Mouse (Mus musculus): ENCODE measurements around the gene Batf2. TPM values are rescaled to one million over a fixed set of nuclear protein-coding genes. Genes with fewer than 3 reads are reported as not detected.
"Not testable (repeated sequence)": the region's sequence is repeated elsewhere in the genome, so short reads cannot be mapped to it uniquely, and the experiment has no call there.

Gene Batf2
- polyA plus RNA-seq, 1 experiment from 2014 or later: 0.19 TPM

GRCm38 (mm10) chr19:6133197-6133596 lies 7.6 kb upstream of the Batf2 start:
- WGBS: 45% methylated on average over 1 of the region's 1 CpGs
- not testable (repeated sequence) for H3K9me3 ChIP-seq (replicated peaks); H3K4me2 ChIP-seq (replicated peaks); H3K4me3 ChIP-seq (replicated peaks); H3K4me1 ChIP-seq; ATAC-seq (ENCODE audit: insufficient number of reproducible peaks, low FRiP score, low TSS enrichment, low read depth); H3K27ac ChIP-seq (replicated peaks); H3K27me3 ChIP-seq; H3K9ac ChIP-seq
- peaks cover 31% of the 10 kb centered on the region for H3K36me3 ChIP-seq

GRCm38 (mm10) chr19:6136397-6136796 lies 4.4 kb upstream of the Batf2 start:
- no peak overlapping the region for H3K9ac ChIP-seq
- H3K4me3 ChIP-seq (replicated peaks): no peak overlapping the region
- no peaks in the 10 kb centered on the region for H3K27me3 ChIP-seq
- H3K4me1 ChIP-seq: peaks cover 14% of the 10 kb centered on the region
- peaks cover 31% of the 10 kb centered on the region for H3K36me3 ChIP-seq
- H3K9me3 ChIP-seq (replicated peaks): no peaks in the 10 kb centered on the region
- 78% methylated on average over 3 of the region's 3 CpGs for WGBS
- H3K4me2 ChIP-seq (replicated peaks): no peak overlapping the region
- no peak overlapping the region for H3K27ac ChIP-seq (replicated peaks)
- ATAC-seq (ENCODE audit: insufficient number of reproducible peaks, low FRiP score, low TSS enrichment, low read depth): no peak

GRCm38 (mm10) chr19:6139701-6140100 lies 1.1 kb upstream of the Batf2 start:
- 0 out of 2 replicates have a peak overlapping the region, but pooled peaks have one; percentile 98 for H3K27ac ChIP-seq (replicated peaks)
- peaks cover 19% of the 10 kb centered on the region for H3K4me1 ChIP-seq
- no peak for ATAC-seq (ENCODE audit: insufficient number of reproducible peaks, low FRiP score, low TSS enrichment, low read depth)
- 0 out of 2 replicates have a peak overlapping the region, but pooled peaks have one; percentile 81 for H3K9ac ChIP-seq
- H3K27me3 ChIP-seq: no peaks in the 10 kb centered on the region
- peak overlapping the region; percentile 76 for H3K4me2 ChIP-seq (replicated peaks)
- 97% methylated on average over 6 of the region's 6 CpGs for WGBS
- H3K36me3 ChIP-seq: peaks cover 28% of the 10 kb centered on the region
- peak overlapping the region; percentile 76 for H3K4me3 ChIP-seq (replicated peaks)
- H3K9me3 ChIP-seq (replicated peaks): no peaks in the 10 kb centered on the region

GRCm38 (mm10) chr19:6140374-6140677 lies 457 bp upstream of the Batf2 start:
- H3K27me3 ChIP-seq: no peaks in the 10 kb centered on the region
- H3K4me1 ChIP-seq: peaks cover 19% of the 10 kb centered on the region
- peak overlapping the region; percentile 76 for H3K4me3 ChIP-seq (replicated peaks)
- peak overlapping the region; percentile 81 for H3K9ac ChIP-seq
- H3K36me3 ChIP-seq: peaks cover 22% of the 10 kb centered on the region
- peak overlapping the region; percentile 98 for H3K27ac ChIP-seq (replicated peaks)
- WGBS: 4% methylated on average over 16 of the region's 16 CpGs
- H3K4me2 ChIP-seq (replicated peaks): peak overlapping the region; percentile 76
- no peak for ATAC-seq (ENCODE audit: insufficient number of reproducible peaks, low FRiP score, low TSS enrichment, low read depth)
- no peaks in the 10 kb centered on the region for H3K9me3 ChIP-seq (replicated peaks)

- Histone ChIP-seq H3K4me2 (replicated peaks) (peak within 1 kb of the TSS; percentile 76), H3K36me3 (peaks cover 12% of the 10 kb centered on the region; the same call in 1 of the 2 replicates), H3K27me3 (no peaks in the 10 kb centered on the region), H3K4me3 (replicated peaks) (peak within 1 kb of the TSS; percentile 76), H3K27ac (replicated peaks) (peak within 1 kb of the TSS; percentile 98), H3K4me1 (peaks cover 19% of the 10 kb centered on the region), H3K9me3 (replicated peaks) (no peaks in the 10 kb centered on the region), H3K9ac (peak within 1 kb of the TSS; percentile 81)
- peak; percentile 81 for ATAC-seq (ENCODE audit: insufficient number of reproducible peaks, low FRiP score, low TSS enrichment, low read depth)
- WGBS: under 1% methylated on average over 15 of the region's 15 CpGs
These were observed 589 bp downstream of the Batf2 start, which contains the start of gene Arl2 for GRCm38 (mm10) chr19:6141394-6141749. Gene Arl2 (minus strand): TSS chr19:6141548.

GRCm38 (mm10) chr19:6144842-6145241 lies 4.1 kb downstream of the Batf2 start:
- Histone ChIP-seq H3K4me1 (peaks cover 13% of the 10 kb centered on the region), H3K9me3 (replicated peaks) (no peaks in the 10 kb centered on the region), H3K9ac (no peak overlapping the region), H3K36me3 (no peaks in the 10 kb centered on the region), H3K4me3 (replicated peaks) (no peak overlapping the region), H3K27me3 (no peaks in the 10 kb centered on the region), H3K4me2 (replicated peaks) (no peak overlapping the region), H3K27ac (replicated peaks) (no peak overlapping the region)
- 76% methylated on average over 5 of the region's 5 CpGs for WGBS
- ATAC-seq (ENCODE audit: insufficient number of reproducible peaks, low FRiP score, low TSS enrichment, low read depth): no peak

- ATAC-seq (ENCODE audit: insufficient number of reproducible peaks, low FRiP score, low TSS enrichment, low read depth): no peak; the same call in 1 of the 2 replicates
- 80% methylated on average over 9 of the region's 9 CpGs for WGBS
These were observed 14.4 kb downstream of the Batf2 start for GRCm38 (mm10) chr19:6155174-6155573.

GRCm38 (mm10) chr19:6156372-6156771 lies 15.6 kb downstream of the Batf2 start:
- 51% methylated on average over 8 of the region's 8 CpGs for WGBS
- ATAC-seq (ENCODE audit: insufficient number of reproducible peaks, low FRiP score, low TSS enrichment, low read depth): no peak
- H3K4me3 ChIP-seq (replicated peaks): no peak overlapping the region
- no peak overlapping the region for H3K9ac ChIP-seq
- no peak overlapping the region for H3K4me2 ChIP-seq (replicated peaks)
- no peaks in the 10 kb centered on the region for H3K4me1 ChIP-seq
- H3K36me3 ChIP-seq: no peaks in the 10 kb centered on the region
- H3K9me3 ChIP-seq (replicated peaks): no peaks in the 10 kb centered on the region
- H3K27ac ChIP-seq (replicated peaks): no peak overlapping the region
- no peaks in the 10 kb centered on the region for H3K27me3 ChIP-seq

More at GRCm38 (mm10) chr19:6155174-6155573, 14.4 kb downstream of the Batf2 start:
- Histone ChIP-seq H3K4me1 (no peaks in the 10 kb centered on the region), H3K9me3 (replicated peaks) (no peaks in the 10 kb centered on the region), H3K9ac (no peak overlapping the region), H3K36me3 (no peaks in the 10 kb centered on the region), H3K27ac (replicated peaks) (no peak overlapping the region), H3K4me2 (replicated peaks) (no peak overlapping the region), H3K27me3 (no peaks in the 10 kb centered on the region), H3K4me3 (replicated peaks) (no peak overlapping the region)

GRCm38 (mm10) chr19:6157220-6157619 lies 16.4 kb downstream of the Batf2 start:
- no peaks in the 10 kb centered on the region for H3K36me3 ChIP-seq
- no peak overlapping the region for H3K4me2 ChIP-seq (replicated peaks)
- no peaks in the 10 kb centered on the region for H3K27me3 ChIP-seq
- H3K27ac ChIP-seq (replicated peaks): no peak overlapping the region
- no peak overlapping the region for H3K9ac ChIP-seq
- no peak for ATAC-seq (ENCODE audit: insufficient number of reproducible peaks, low FRiP score, low TSS enrichment, low read depth)
- H3K4me1 ChIP-seq: no peaks in the 10 kb centered on the region
- H3K4me3 ChIP-seq (replicated peaks): no peak overlapping the region
- WGBS: 69% methylated on average over 6 of the region's 6 CpGs
- H3K9me3 ChIP-seq (replicated peaks): no peaks in the 10 kb centered on the region

GRCm38 (mm10) chr19:6163872-6164547 lies 23.2 kb downstream of the Batf2 start:
- 57% methylated on average over 10 of the region's 10 CpGs for WGBS
- Histone ChIP-seq H3K27me3 (no peaks in the 10 kb centered on the region), H3K4me3 (replicated peaks) (no peak overlapping the region), H3K4me1 (no peaks in the 10 kb centered on the region), H3K27ac (replicated peaks) (no peak overlapping the region), H3K9me3 (replicated peaks) (no peaks in the 10 kb centered on the region), H3K36me3 (no peaks in the 10 kb centered on the region), H3K4me2 (replicated peaks) (no peak overlapping the region), H3K9ac (no peak overlapping the region)
- ATAC-seq (ENCODE audit: insufficient number of reproducible peaks, low FRiP score, low TSS enrichment, low read depth): no peak

- WGBS: 76% methylated on average over 4 of the region's 4 CpGs
These were observed 26.0 kb downstream of the Batf2 start for GRCm38 (mm10) chr19:6166750-6167149.

GRCm38 (mm10) chr19:6171215-6171614 lies 30.4 kb downstream of the Batf2 start:
- Histone ChIP-seq H3K4me3 (replicated peaks) (no peak overlapping the region), H3K27ac (replicated peaks) (no peak overlapping the region), H3K4me2 (replicated peaks) (no peak overlapping the region), H3K9ac (no peak overlapping the region), H3K4me1 (no peaks in the 10 kb centered on the region), H3K27me3 (no peaks in the 10 kb centered on the region), H3K36me3 (no peaks in the 10 kb centered on the region), H3K9me3 (replicated peaks) (no peaks in the 10 kb centered on the region)
- ATAC-seq (ENCODE audit: insufficient number of reproducible peaks, low FRiP score, low TSS enrichment, low read depth): no peak
- WGBS: 84% methylated on average over 8 of the region's 8 CpGs

More at GRCm38 (mm10) chr19:6166750-6167149, 26.0 kb downstream of the Batf2 start:
- H3K36me3 ChIP-seq: no peaks in the 10 kb centered on the region
- H3K9me3 ChIP-seq (replicated peaks): no peaks in the 10 kb centered on the region
- no peaks in the 10 kb centered on the region for H3K4me1 ChIP-seq
- no peak overlapping the region for H3K4me3 ChIP-seq (replicated peaks)
- no peak overlapping the region for H3K4me2 ChIP-seq (replicated peaks)
- ATAC-seq (ENCODE audit: insufficient number of reproducible peaks, low FRiP score, low TSS enrichment, low read depth): no peak
- H3K9ac ChIP-seq: no peak overlapping the region
- H3K27ac ChIP-seq (replicated peaks): no peak overlapping the region
- H3K27me3 ChIP-seq: no peaks in the 10 kb centered on the region
